Mouse (Mus musculus) left cerebral cortex, adult 2 months (tissue): Measurements from ENCODE around the gene Amph. TPM values are rescaled to one million over a fixed set of nuclear protein-coding genes. Genes with fewer than 3 reads are reported as not detected.

Source experiments
- DNase-seq, 2 experiments: peaks; one replicate each; pipeline ENCODE4 v3.0.0; 2021 to 2022; ENCODE audit warnings: low spot score in 2 of 2, mixed read lengths in 1 of 2; ENCODE audit errors: extremely low spot score in 1 of 2
- H3K27ac ChIP-seq: fragments of 200-600 bp; 2 replicates; pipeline ENCODE4 v1.8.1; 2022
- H3K4me3 ChIP-seq: fragments of 200-600 bp; 2 replicates; pipeline ENCODE4 v1.8.1; 2022
- CTCF ChIP-seq: fragments of 200-600 bp; IDR thresholded peaks from 2 replicates; pipeline ENCODE4 v1.8.1; 2022; ENCODE audit warnings: antibody characterized with exemption, mild to moderate bottlenecking, moderate library complexity
- intact Hi-C: fragments of 180-260 bp; cut with DNase I; formaldehyde crosslinking; loops from one replicate; pipeline ENCODE4 v1.15.1; 2025
- total RNA-seq, 2 experiments: library from RNA; stranded (reverse); gene quantifications; 2 replicates each; pipeline ENCODE4 v1.2.3; 2021

The Amph gene
- total RNA-seq, 2 experiments from 2014 or later = 189 to 218 TPM

DNA sequence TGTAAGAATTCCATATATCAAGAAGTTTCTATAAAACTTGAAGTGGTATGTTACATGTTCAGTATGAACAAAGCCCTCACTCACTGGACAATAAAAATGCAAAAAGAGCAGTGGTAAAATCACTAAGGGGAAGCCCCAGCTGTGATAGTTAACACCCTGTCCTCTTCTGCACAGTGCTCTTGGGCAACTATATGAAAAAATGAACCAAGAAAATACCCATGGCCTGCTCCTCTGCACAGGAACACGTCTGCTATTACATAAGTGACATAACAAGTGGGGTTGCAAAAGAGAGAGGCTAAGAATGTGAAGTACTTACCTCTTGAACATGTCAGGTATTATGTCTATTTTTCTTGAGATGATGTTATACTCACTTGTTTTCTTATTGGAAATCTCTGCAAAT lies 247.5 kb downstream of the Amph start:
- H3K27ac ChIP-seq = no peak overlapping the region
- intact Hi-C loops = no loop called here
- DNase-seq = no peak
- TF ChIP-seq CTCF = no peak
- H3K4me3 ChIP-seq = no peak overlapping the region

Other genes with a start within 250 kb of the Amph start
- gene Vps41, start 230.9 kb upstream of the Amph start, total RNA-seq = 100 to 1,000 TPM; 152 to 158 TPM